Mouse (Mus musculus): ENCODE data around the gene Gripap1.
A peak's percentile ranks its signal among the peaks of the same experiment; 100 is the strongest.
"Not testable (repeated sequence)": the region's sequence is repeated elsewhere in the genome, so short reads cannot be mapped to it uniquely, and the experiment has no call there.

Gripap1 gene

GRCm38 (mm10) chrX:7789542-7790136, at the start of gene Gripap1:
Gripap1 (plus strand) TSS chrX:7789765.
- ATAC-seq (ENCODE audit: low TSS enrichment) = peak; percentile 92

- ATAC-seq (ENCODE audit: low TSS enrichment) = no peak
Observed at GRCm38 (mm10) chrX:7740082-7740819, 49.3 kb upstream of the Gripap1 start.

GRCm38 (mm10) chrX:7741103-7741502, 48.5 kb upstream of the Gripap1 start:
- no peak for ATAC-seq (ENCODE audit: low TSS enrichment)

- ATAC-seq (ENCODE audit: low TSS enrichment) = peak; percentile 57; the same call in 1 of the 2 replicates
Observed at GRCm38 (mm10) chrX:7743470-7743869, 46.1 kb upstream of the Gripap1 start.

- ATAC-seq (ENCODE audit: low TSS enrichment) = no peak
Observed at GRCm38 (mm10) chrX:7744940-7745339, 44.6 kb upstream of the Gripap1 start.

- ATAC-seq (ENCODE audit: low TSS enrichment) = no peak
Observed at GRCm38 (mm10) chrX:7745429-7745828, 44.1 kb upstream of the Gripap1 start.

GRCm38 (mm10) chrX:7750432-7751116, 39.0 kb upstream of the Gripap1 start, which contains the start of gene Ccdc120:
Ccdc120 (minus strand) TSS chrX:7750905.
- peak; percentile 95 for ATAC-seq (ENCODE audit: low TSS enrichment)

GRCm38 (mm10) chrX:7753627-7754026, 35.9 kb upstream of the Gripap1 start:
- not testable (repeated sequence) for ATAC-seq (ENCODE audit: low TSS enrichment)

GRCm38 (mm10) chrX:7762137-7762920, 27.2 kb upstream of the Gripap1 start, which contains the start of gene Tfe3:
Tfe3 (plus strand) TSS chrX:7762560.
- peak; percentile 97 for ATAC-seq (ENCODE audit: low TSS enrichment)

- 0 out of 2 replicates have a peak, but pooled peaks have one; percentile 2 for ATAC-seq (ENCODE audit: low TSS enrichment)
Observed at GRCm38 (mm10) chrX:7762921-7763197, 26.7 kb upstream of the Gripap1 start.

GRCm38 (mm10) chrX:7763631-7764393, 25.8 kb upstream of the Gripap1 start:
- ATAC-seq (ENCODE audit: low TSS enrichment) = no peak

GRCm38 (mm10) chrX:7764657-7765280, 24.8 kb upstream of the Gripap1 start:
- ATAC-seq (ENCODE audit: low TSS enrichment) = no peak

GRCm38 (mm10) chrX:7765281-7765670, 24.3 kb upstream of the Gripap1 start:
- ATAC-seq (ENCODE audit: low TSS enrichment) = no peak

GRCm38 (mm10) chrX:7765764-7766163, 23.8 kb upstream of the Gripap1 start:
- ATAC-seq (ENCODE audit: low TSS enrichment) = peak; percentile 44

GRCm38 (mm10) chrX:7769302-7770017, 20.1 kb upstream of the Gripap1 start:
- ATAC-seq (ENCODE audit: low TSS enrichment) = no peak

- ATAC-seq (ENCODE audit: low TSS enrichment) = no peak
Observed at GRCm38 (mm10) chrX:7772766-7773165, 16.8 kb upstream of the Gripap1 start.

- ATAC-seq (ENCODE audit: low TSS enrichment) = no peak
Observed at GRCm38 (mm10) chrX:7775501-7776205, 13.9 kb upstream of the Gripap1 start.

GRCm38 (mm10) chrX:7776329-7777082, 13.1 kb upstream of the Gripap1 start:
- peak; percentile 79 for ATAC-seq (ENCODE audit: low TSS enrichment)
